Mouse (Mus musculus) stomach, embryonic 14.5 days (tissue): ENCODE data around the gene Clk4. TPM values are rescaled to one million over a fixed set of nuclear protein-coding genes. Genes with fewer than 3 reads are reported as not detected.

Experiments used
- ATAC-seq: fragments of 200-750 bp; cut with Nextera tagmentation; 2 replicates; pipeline ENCODE4 v1.8.0; 2017; ENCODE audit warnings: low read depth, moderate TSS enrichment; ENCODE audit not compliant: insufficient number of reproducible peaks, insufficient read depth, low FRiP score
- H3K27ac ChIP-seq: fragments of 300-500 bp; sonication (generic); 2 replicates; pipeline ENCODE4 v1.5.1; 2014; ENCODE audit warnings: mild to moderate bottlenecking, low read length, moderate library complexity, mixed read lengths
- H3K27me3 ChIP-seq: fragments of 300-500 bp; sonication (generic); 2 replicates; pipeline ENCODE4 v1.6.1; 2014; ENCODE audit warnings: low read length, control low read depth, mixed read lengths; ENCODE audit not compliant: control insufficient read depth, insufficient read depth
- H3K36me3 ChIP-seq: fragments of 300-500 bp; sonication (generic); 2 replicates; pipeline ENCODE4 v1.6.1; 2014; ENCODE audit warnings: mild to moderate bottlenecking, control low read depth, low read length, moderate library complexity, mixed read lengths; ENCODE audit not compliant: control insufficient read depth, insufficient read depth
- H3K4me1 ChIP-seq: fragments of 300-500 bp; sonication (generic); 2 replicates; pipeline ENCODE4 v1.6.1; 2014; ENCODE audit warnings: low read length, control low read depth, mixed read lengths; ENCODE audit not compliant: control insufficient read depth, insufficient read depth
- H3K4me2 ChIP-seq: fragments of 300-500 bp; sonication (generic); replicated peaks from 2 replicates; pipeline ENCODE4 v1.6.1; 2014; ENCODE audit warnings: low read depth, low read length, control low read depth
- H3K4me3 ChIP-seq: fragments of 300-500 bp; sonication (generic); 2 replicates; pipeline ENCODE4 v1.5.1; 2014; ENCODE audit warnings: low read depth, low read length, control low read depth
- H3K9ac ChIP-seq: fragments of 300-500 bp; sonication (generic); replicated peaks from 2 replicates; pipeline ENCODE4 v1.6.1; 2014; ENCODE audit warnings: low read depth, mild to moderate bottlenecking, control low read depth, low read length, moderate library complexity, mixed read lengths
- H3K9me3 ChIP-seq: fragments of 300-500 bp; sonication (generic); 2 replicates; pipeline ENCODE4 v1.6.1; 2016; ENCODE audit warnings: low read depth, low read length, control low read depth; ENCODE audit not compliant: control insufficient read depth
- WGBS: fragments of 180-500 bp; shearing (Covaris S2); extraction: QIAGEN DNeasy Blood & Tissue Kit; methylation state at CpG from one replicate; pipeline ENCODE4 v1.1.7; 2014; 5-methylcytosine and 5-hydroxymethylcytosine counted together
- polyA plus RNA-seq: library from polyadenylated mRNA; unstranded; fragments of >200 nt; fragmentation: Nextera tagmentation; extraction: Ambion mirVana; gene quantifications from 2 replicates; pipeline ENCODE4 v1.2.1, GENCODE M21; 2014

The Clk4 gene
- polyA plus RNA-seq, 1 experiment from 2014 or later: 140 TPM

- WGBS: 9% methylated on average over 57 of the region's 57 CpGs
- peak within 1 kb of the TSS; percentile 90 for H3K27ac ChIP-seq
- peaks cover 7% of the 10 kb centered on the region; the same call in 1 of the 2 replicates for H3K4me1 ChIP-seq
- peak within 1 kb of the TSS; percentile 86 for H3K4me2 ChIP-seq
- H3K4me3 ChIP-seq: peak within 1 kb of the TSS; percentile 96
- no peaks in the 10 kb centered on the region for H3K9me3 ChIP-seq
- no peaks in the 10 kb centered on the region for H3K27me3 ChIP-seq
- peaks cover 10% of the 10 kb centered on the region for H3K36me3 ChIP-seq
- H3K9ac ChIP-seq: peak within 1 kb of the TSS; percentile 92
- peak; percentile 98 for ATAC-seq
Measured at GRCm38 (mm10) chr11:51262342-51263285, 1.1 kb downstream of the Clk4 start, which contains the start of gene BC049762. BC049762 (minus strand) TSS chr11:51263046.

- Histone ChIP-seq H3K9me3 (no peaks in the 10 kb centered on the region), H3K4me3 (peak overlapping the region; percentile 96), H3K27me3 (no peaks in the 10 kb centered on the region), H3K36me3 (peaks cover 10% of the 10 kb centered on the region), H3K4me2 (peak overlapping the region; percentile 52), H3K4me1 (peaks cover 7% of the 10 kb centered on the region; the same call in 1 of the 2 replicates), H3K27ac (peak overlapping the region; percentile 90), H3K9ac (peak overlapping the region; percentile 92)
- under 1% methylated on average over 50 of the region's 50 CpGs for WGBS
- peak; percentile 44; the same call in 1 of the 2 replicates for ATAC-seq
Measured at GRCm38 (mm10) chr11:51263286-51263831, 1.8 kb downstream of the Clk4 start.

DNA sequence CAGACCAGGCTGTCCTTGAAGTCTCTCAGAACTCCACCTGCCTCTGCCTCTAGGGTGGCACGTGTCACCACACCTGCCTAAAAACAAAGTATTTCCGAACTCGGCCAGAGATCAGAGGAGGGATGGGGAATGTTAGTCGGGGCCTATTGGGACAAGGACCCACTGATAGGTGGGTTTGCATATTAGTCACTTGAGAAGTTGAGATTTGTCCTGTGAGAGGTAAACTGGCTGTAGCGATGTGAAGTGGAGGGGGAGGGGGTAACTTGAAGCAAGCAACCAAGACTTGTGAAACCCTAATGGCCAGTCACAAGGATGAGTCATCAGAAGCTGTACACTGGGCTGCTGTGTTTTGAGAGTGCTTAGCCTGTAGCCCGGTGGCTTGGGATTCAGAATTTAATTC lies 2.8 kb downstream of the Clk4 start:
- Histone ChIP-seq H3K4me2 (peak overlapping the region; percentile 52), H3K27me3 (no peaks in the 10 kb centered on the region), H3K36me3 (peaks cover 10% of the 10 kb centered on the region), H3K4me3 (peak overlapping the region; percentile 96), H3K4me1 (peaks cover 7% of the 10 kb centered on the region; the same call in 1 of the 2 replicates), H3K27ac (no peak overlapping the region), H3K9me3 (no peaks in the 10 kb centered on the region), H3K9ac (no peak overlapping the region)
- WGBS: 12% methylated on average over 6 of the region's 6 CpGs
- no peak for ATAC-seq

GRCm38 (mm10) chr11:51265326-51265725 lies 3.8 kb downstream of the Clk4 start:
- H3K4me1 ChIP-seq: peaks cover 7% of the 10 kb centered on the region; the same call in 1 of the 2 replicates
- H3K4me3 ChIP-seq: peak overlapping the region; percentile 96; the same call in 1 of the 2 replicates
- 50% methylated on average over 3 of the region's 3 CpGs for WGBS

DNA sequence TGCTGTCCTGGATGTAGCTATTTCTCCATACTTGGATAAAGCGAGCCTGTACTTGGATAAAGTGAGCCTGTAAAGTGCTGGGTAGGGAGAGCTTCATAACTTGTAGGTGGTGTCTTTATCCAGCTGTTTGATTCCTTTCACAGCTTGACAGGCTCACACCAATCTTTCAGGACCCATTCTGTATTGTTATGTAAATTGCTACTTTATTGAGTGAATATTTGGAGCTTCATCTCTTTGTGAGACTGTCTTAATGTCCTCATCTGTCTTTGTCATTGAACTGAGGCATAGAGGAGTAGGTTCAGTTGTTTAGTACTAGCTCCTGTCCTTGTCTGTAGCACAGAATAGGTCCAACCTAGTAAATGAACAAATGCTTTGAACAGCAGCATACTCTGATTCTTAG lies 12.9 kb downstream of the Clk4 start:
- WGBS: 87% methylated on average over 1 of the region's 1 CpGs
- Histone ChIP-seq H3K9ac (no peak overlapping the region), H3K4me3 (no peak overlapping the region), H3K9me3 (no peaks in the 10 kb centered on the region), H3K27me3 (no peaks in the 10 kb centered on the region), H3K27ac (no peak overlapping the region), H3K4me2 (no peak overlapping the region), H3K36me3 (peaks cover 61% of the 10 kb centered on the region), H3K4me1 (no peaks in the 10 kb centered on the region)
- no peak for ATAC-seq

More at GRCm38 (mm10) chr11:51265326-51265725, 3.8 kb downstream of the Clk4 start:
- no peak overlapping the region for H3K9ac ChIP-seq
- no peak for ATAC-seq
- H3K27me3 ChIP-seq: no peaks in the 10 kb centered on the region
- no peaks in the 10 kb centered on the region for H3K9me3 ChIP-seq
- H3K27ac ChIP-seq: no peak overlapping the region
- peaks cover 15% of the 10 kb centered on the region for H3K36me3 ChIP-seq
- H3K4me2 ChIP-seq: peak overlapping the region; percentile 52

- peak; percentile 92 for ATAC-seq
- H3K4me1 ChIP-seq: peaks cover 9% of the 10 kb centered on the region; the same call in 1 of the 2 replicates
Measured at GRCm38 (mm10) chr11:51289564-51290041, 28.1 kb downstream of the Clk4 start, which contains the start of gene Col23a1. Col23a1 (plus strand) TSS chr11:51289920.

DNA sequence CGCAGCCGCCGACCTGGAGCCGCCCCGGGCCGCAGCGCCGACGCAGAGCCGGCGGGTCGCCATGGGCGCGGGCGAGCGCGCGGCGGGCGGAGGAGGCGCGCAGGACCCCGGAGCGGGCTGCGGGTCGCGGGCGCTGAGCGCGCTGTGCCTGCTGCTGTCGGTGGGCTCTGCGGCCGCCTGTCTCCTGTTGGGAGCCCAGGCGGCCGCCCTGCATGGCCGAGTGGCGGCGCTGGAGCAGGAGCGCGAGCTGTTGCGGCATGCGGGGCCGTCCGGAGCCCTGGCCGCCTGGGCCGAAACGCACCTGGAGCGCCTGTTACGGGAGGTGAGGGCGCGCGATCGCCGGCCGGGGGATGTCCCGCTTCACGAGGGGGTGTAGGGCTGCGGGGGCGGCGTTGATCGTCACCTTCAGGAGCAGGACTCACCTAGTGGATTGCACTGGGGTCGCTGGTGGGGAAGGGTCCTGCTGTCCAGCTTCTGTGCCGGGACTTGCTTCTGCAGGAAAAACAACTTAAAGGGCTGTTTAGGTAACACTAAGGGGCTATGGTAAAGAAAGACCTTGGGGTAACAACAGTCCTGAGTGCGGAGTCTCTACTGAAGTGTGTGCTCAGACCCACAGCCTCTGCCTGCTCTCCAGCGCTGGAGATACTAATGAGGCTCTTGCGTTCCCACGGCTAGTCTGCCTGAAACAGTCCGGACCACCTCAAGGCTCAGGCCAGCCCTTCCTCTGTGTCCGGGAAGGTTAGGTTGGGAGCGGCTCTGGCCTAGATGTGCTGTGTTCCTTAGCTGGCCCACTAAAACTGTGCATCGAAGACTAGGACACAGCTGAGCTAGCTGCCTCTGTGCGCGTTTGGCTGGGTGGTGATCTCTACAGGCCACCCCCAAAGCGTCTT lies 28.8 kb downstream of the Clk4 start:
- Histone ChIP-seq H3K9me3 (no peaks in the 10 kb centered on the region), H3K4me2 (peak overlapping the region; percentile 72), H3K4me1 (peaks cover 9% of the 10 kb centered on the region; the same call in 1 of the 2 replicates), H3K27ac (peak overlapping the region; percentile 75), H3K9ac (peak overlapping the region; percentile 68), H3K4me3 (peak overlapping the region; percentile 61), H3K27me3 (no peaks in the 10 kb centered on the region), H3K36me3 (no peaks in the 10 kb centered on the region)
- WGBS: 1% methylated on average over 70 of the region's 74 CpGs
- ATAC-seq: peak; percentile 59

More at GRCm38 (mm10) chr11:51289564-51290041, 28.1 kb downstream of the Clk4 start, which contains the start of gene Col23a1:
- Histone ChIP-seq H3K36me3 (0 out of 2 replicates have a peak, but pooled peaks cover 4% of the 10 kb centered on the region), H3K4me3 (peak within 1 kb of the TSS; percentile 61), H3K27me3 (no peaks in the 10 kb centered on the region), H3K9ac (peak within 1 kb of the TSS; percentile 68), H3K4me2 (peak within 1 kb of the TSS; percentile 72), H3K9me3 (no peaks in the 10 kb centered on the region), H3K27ac (peak within 1 kb of the TSS; percentile 75)
- whole genome bisulfite sequencing: under 1% methylated on average over 37 of the region's 38 CpGs
